Mouse (Mus musculus): ENCODE results near the gene Ppp1r12c. TPM values are rescaled to one million over a fixed set of nuclear protein-coding genes. Genes with fewer than 3 reads are reported as not detected.

The Ppp1r12c gene
- polyA plus RNA-seq, 1 experiment from 2014 or later: 32.7 TPM

- DNase-seq (ENCODE audit: low spot score, missing footprints) (no peak), ATAC-seq (ENCODE audit: low FRiP score) (no peak)
- WGBS: 34% methylated on average over 4 of the region's 4 CpGs
- no peaks in the 10 kb centered on the region for H3K27me3 ChIP-seq (ENCODE audit: control insufficient read depth, insufficient read depth, low read length)
- no peak overlapping the region for H3K4me3 ChIP-seq (ENCODE audit: low read depth, low read length)
- H3K36me3 ChIP-seq (ENCODE audit: control insufficient read depth, insufficient read depth, low read length): no peaks in the 10 kb centered on the region
- no peak overlapping the region for H3K27ac ChIP-seq (ENCODE audit: low read depth, low read length)
- H3K4me1 ChIP-seq (ENCODE audit: control insufficient read depth, insufficient read depth, low read length): no peaks in the 10 kb centered on the region
- H3K9me3 ChIP-seq (ENCODE audit: control insufficient read depth, low read length): no peaks in the 10 kb centered on the region
- H3K4me2 ChIP-seq: no peak overlapping the region
- no peak overlapping the region for H3K9ac ChIP-seq (ENCODE audit: low read length)
Observed at GRCm38 (mm10) chr7:4452644-4453043, 48.8 kb downstream of the Ppp1r12c start.

GRCm38 (mm10) chr7:4449211-4449610 lies 52.3 kb downstream of the Ppp1r12c start:
- ATAC-seq (ENCODE audit: low FRiP score) (no peak), DNase-seq (ENCODE audit: low spot score, missing footprints) (no peak)
- H3K27ac ChIP-seq (ENCODE audit: low read depth, low read length): no peak overlapping the region
- H3K9me3 ChIP-seq (ENCODE audit: control insufficient read depth, low read length): no peaks in the 10 kb centered on the region
- WGBS: 8% methylated on average over 2 of the region's 2 CpGs
- no peak overlapping the region for H3K4me3 ChIP-seq (ENCODE audit: low read depth, low read length)
- H3K9ac ChIP-seq (ENCODE audit: low read length): no peak overlapping the region
- H3K4me1 ChIP-seq (ENCODE audit: control insufficient read depth, insufficient read depth, low read length): peaks cover 2% of the 10 kb centered on the region; the same call in 1 of the 2 replicates
- H3K4me2 ChIP-seq: no peak overlapping the region
- H3K36me3 ChIP-seq (ENCODE audit: control insufficient read depth, insufficient read depth, low read length): no peaks in the 10 kb centered on the region
- no peaks in the 10 kb centered on the region for H3K27me3 ChIP-seq (ENCODE audit: control insufficient read depth, insufficient read depth, low read length)

- H3K4me2 ChIP-seq: no peak overlapping the region
- H3K4me1 ChIP-seq (ENCODE audit: control insufficient read depth, insufficient read depth, low read length): peaks cover 2% of the 10 kb centered on the region; the same call in 1 of the 2 replicates
- DNase-seq (ENCODE audit: low spot score, missing footprints): no peak
- H3K9ac ChIP-seq (ENCODE audit: low read length): no peak overlapping the region
- H3K9me3 ChIP-seq (ENCODE audit: control insufficient read depth, low read length): no peaks in the 10 kb centered on the region
- H3K27me3 ChIP-seq (ENCODE audit: control insufficient read depth, insufficient read depth, low read length): no peaks in the 10 kb centered on the region
- H3K4me3 ChIP-seq (ENCODE audit: low read depth, low read length): no peak overlapping the region
- ATAC-seq (ENCODE audit: low FRiP score): no peak
- no peak overlapping the region for H3K27ac ChIP-seq (ENCODE audit: low read depth, low read length)
- no peaks in the 10 kb centered on the region; the same call in 1 of the 2 replicates for H3K36me3 ChIP-seq (ENCODE audit: control insufficient read depth, insufficient read depth, low read length)
- WGBS: 87% methylated on average over 3 of the region's 3 CpGs
Observed at GRCm38 (mm10) chr7:4448439-4448838, 53.0 kb downstream of the Ppp1r12c start.

DNA sequence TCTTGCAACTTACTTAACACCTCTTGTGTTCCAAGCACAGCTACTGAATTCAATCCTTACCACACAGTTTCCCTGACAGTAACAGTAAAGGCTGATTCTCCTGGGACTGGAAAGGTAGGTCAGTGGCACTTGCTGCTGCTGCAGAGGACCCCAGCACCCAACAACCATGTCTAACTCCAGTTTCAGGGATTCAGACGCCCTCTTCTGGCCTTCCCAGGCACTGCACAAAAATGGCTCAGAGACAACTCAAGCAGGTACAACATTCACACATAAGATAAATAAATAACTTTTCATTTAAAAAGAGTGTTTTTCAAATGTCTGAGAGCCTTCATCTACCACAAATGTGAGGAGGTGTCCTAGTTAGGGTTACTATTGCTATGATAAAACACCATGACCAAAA lies 54.3 kb downstream of the Ppp1r12c start:
- Histone ChIP-seq H3K36me3 (ENCODE audit: control insufficient read depth, insufficient read depth, low read length) (peaks cover 5% of the 10 kb centered on the region), H3K4me3 (ENCODE audit: low read depth, low read length) (no peak overlapping the region), H3K27ac (ENCODE audit: low read depth, low read length) (no peak overlapping the region), H3K4me1 (ENCODE audit: control insufficient read depth, insufficient read depth, low read length) (peaks cover 2% of the 10 kb centered on the region; the same call in 1 of the 2 replicates), H3K9me3 (ENCODE audit: control insufficient read depth, low read length) (no peaks in the 10 kb centered on the region), H3K4me2 (no peak overlapping the region), H3K27me3 (ENCODE audit: control insufficient read depth, insufficient read depth, low read length) (no peaks in the 10 kb centered on the region), H3K9ac (ENCODE audit: low read length) (no peak overlapping the region)
- ATAC-seq (ENCODE audit: low FRiP score) (no peak), DNase-seq (ENCODE audit: low spot score, missing footprints) (no peak)
- 0% methylated on average over 1 of the region's 1 CpGs for WGBS

GRCm38 (mm10) chr7:4445216-4445791 lies 56.2 kb downstream of the Ppp1r12c start, which contains the start of gene Rdh13:
Gene Rdh13 (minus strand): TSS chr7:4445649.
- H3K27me3 ChIP-seq (ENCODE audit: control insufficient read depth, insufficient read depth, low read length): no peaks in the 10 kb centered on the region
- H3K9me3 ChIP-seq (ENCODE audit: control insufficient read depth, low read length): no peaks in the 10 kb centered on the region
- under 1% methylated on average over 35 of the region's 35 CpGs for WGBS
- peak within 1 kb of the TSS; percentile 63 for H3K9ac ChIP-seq (ENCODE audit: low read length)
- ATAC-seq (ENCODE audit: low FRiP score) (peak; percentile 97), DNase-seq (ENCODE audit: low spot score, missing footprints) (peak; percentile 98)
- peak within 1 kb of the TSS; percentile 64 for H3K4me3 ChIP-seq (ENCODE audit: low read depth, low read length)
- H3K36me3 ChIP-seq (ENCODE audit: control insufficient read depth, insufficient read depth, low read length): peaks cover 13% of the 10 kb centered on the region
- no peak within 1 kb of the TSS for H3K27ac ChIP-seq (ENCODE audit: low read depth, low read length)
- H3K4me1 ChIP-seq (ENCODE audit: control insufficient read depth, insufficient read depth, low read length): peaks cover 2% of the 10 kb centered on the region; the same call in 1 of the 2 replicates
- H3K4me2 ChIP-seq: peak within 1 kb of the TSS; percentile 67

- Histone ChIP-seq H3K9ac (ENCODE audit: low read length) (no peak overlapping the region), H3K4me3 (ENCODE audit: low read depth, low read length) (no peak overlapping the region), H3K9me3 (ENCODE audit: control insufficient read depth, low read length) (no peaks in the 10 kb centered on the region), H3K36me3 (ENCODE audit: control insufficient read depth, insufficient read depth, low read length) (peaks cover 13% of the 10 kb centered on the region), H3K4me1 (ENCODE audit: control insufficient read depth, insufficient read depth, low read length) (peaks cover 2% of the 10 kb centered on the region; the same call in 1 of the 2 replicates), H3K27ac (ENCODE audit: low read depth, low read length) (no peak overlapping the region), H3K27me3 (ENCODE audit: control insufficient read depth, insufficient read depth, low read length) (no peaks in the 10 kb centered on the region), H3K4me2 (no peak overlapping the region)
- WGBS: 91% methylated on average over 10 of the region's 10 CpGs
- DNase-seq (ENCODE audit: low spot score, missing footprints) (no peak), ATAC-seq (ENCODE audit: low FRiP score) (no peak)
Observed at GRCm38 (mm10) chr7:4440549-4440948, 60.9 kb downstream of the Ppp1r12c start.

GRCm38 (mm10) chr7:4437721-4438120 lies 63.8 kb downstream of the Ppp1r12c start:
- no peaks in the 10 kb centered on the region for H3K27me3 ChIP-seq (ENCODE audit: control insufficient read depth, insufficient read depth, low read length)
- ATAC-seq (ENCODE audit: low FRiP score) (no peak), DNase-seq (ENCODE audit: low spot score, missing footprints) (no peak)
- peaks cover 13% of the 10 kb centered on the region for H3K36me3 ChIP-seq (ENCODE audit: control insufficient read depth, insufficient read depth, low read length)
- WGBS: 92% methylated on average over 2 of the region's 2 CpGs
- no peak overlapping the region for H3K9ac ChIP-seq (ENCODE audit: low read length)
- no peaks in the 10 kb centered on the region for H3K4me1 ChIP-seq (ENCODE audit: control insufficient read depth, insufficient read depth, low read length)
- no peaks in the 10 kb centered on the region for H3K9me3 ChIP-seq (ENCODE audit: control insufficient read depth, low read length)
- H3K4me2 ChIP-seq: no peak overlapping the region
- H3K27ac ChIP-seq (ENCODE audit: low read depth, low read length): no peak overlapping the region
- H3K4me3 ChIP-seq (ENCODE audit: low read depth, low read length): no peak overlapping the region

GRCm38 (mm10) chr7:4432026-4432425 lies 69.5 kb downstream of the Ppp1r12c start:
- H3K4me3 ChIP-seq (ENCODE audit: low read depth, low read length): no peak overlapping the region
- DNase-seq (ENCODE audit: low spot score, missing footprints): no peak
- H3K27me3 ChIP-seq (ENCODE audit: control insufficient read depth, insufficient read depth, low read length): no peaks in the 10 kb centered on the region
- no peaks in the 10 kb centered on the region for H3K9me3 ChIP-seq (ENCODE audit: control insufficient read depth, low read length)
- H3K4me1 ChIP-seq (ENCODE audit: control insufficient read depth, insufficient read depth, low read length): no peaks in the 10 kb centered on the region
- H3K36me3 ChIP-seq (ENCODE audit: control insufficient read depth, insufficient read depth, low read length): no peaks in the 10 kb centered on the region
- no peak overlapping the region for H3K9ac ChIP-seq (ENCODE audit: low read length)
- 88% methylated on average over 8 of the region's 8 CpGs for WGBS
- no peak overlapping the region for H3K27ac ChIP-seq (ENCODE audit: low read depth, low read length)
- no peak for ATAC-seq (ENCODE audit: low FRiP score)
- H3K4me2 ChIP-seq: no peak overlapping the region

GRCm38 (mm10) chr7:4431548-4431947 lies 69.9 kb downstream of the Ppp1r12c start:
- WGBS: 77% methylated on average over 6 of the region's 6 CpGs

More at GRCm38 (mm10) chr7:4431548-4431947, 69.9 kb downstream of the Ppp1r12c start:
- no peaks in the 10 kb centered on the region for H3K9me3 ChIP-seq (ENCODE audit: control insufficient read depth, low read length)
- H3K4me3 ChIP-seq (ENCODE audit: low read depth, low read length): no peak overlapping the region
- no peaks in the 10 kb centered on the region for H3K36me3 ChIP-seq (ENCODE audit: control insufficient read depth, insufficient read depth, low read length)
- no peak overlapping the region for H3K4me2 ChIP-seq
- DNase-seq (ENCODE audit: low spot score, missing footprints) (peak; percentile 95), ATAC-seq (ENCODE audit: low FRiP score) (no peak)
- no peaks in the 10 kb centered on the region for H3K27me3 ChIP-seq (ENCODE audit: control insufficient read depth, insufficient read depth, low read length)
- no peak overlapping the region for H3K9ac ChIP-seq (ENCODE audit: low read length)
- no peak overlapping the region for H3K27ac ChIP-seq (ENCODE audit: low read depth, low read length)
- H3K4me1 ChIP-seq (ENCODE audit: control insufficient read depth, insufficient read depth, low read length): no peaks in the 10 kb centered on the region
